Mouse (Mus musculus) CH12.LX (cell line): ENCODE data around the gene Drap1. TPM values are rescaled to one million over a fixed set of nuclear protein-coding genes. Genes with fewer than 3 reads are reported as not detected.

Source experiments
- DNase-seq: peaks from one replicate; pipeline ENCODE4 v3.0.0-alpha.2; 2013; ENCODE audit errors: extremely low read depth
- H3K27ac ChIP-seq: 2 replicates; pipeline ENCODE4 v1.5.1; 2012; ENCODE audit warnings: low read depth, mild to moderate bottlenecking, control low read depth, moderate library complexity; ENCODE audit not compliant: insufficient read depth
- H3K27me3 ChIP-seq: replicated peaks from 2 replicates; pipeline ENCODE3; 2012; ENCODE audit warnings: inconsistent platforms
- H3K36me3 ChIP-seq, 2 experiments: replicated peaks in 1 of 2; 2 replicates each; pipeline versions ENCODE3 to v1.6.1; 2012; ENCODE audit warnings: inconsistent platforms in 1 of 2, low read length in 1 of 2, mild to moderate bottlenecking in 1 of 2, mixed read lengths in 1 of 2, moderate library complexity in 1 of 2; ENCODE audit not compliant: control insufficient read depth in 1 of 2, insufficient read depth in 1 of 2
- H3K4me1 ChIP-seq, 2 experiments: 2 replicates each; pipeline ENCODE4 v1.6.1; 2012; ENCODE audit warnings: inconsistent platforms in 1 of 2, moderate library complexity in 1 of 2; ENCODE audit not compliant: insufficient read depth in 2 of 2, control insufficient read depth in 1 of 2
- H3K4me2 ChIP-seq: 2 replicates; pipeline ENCODE4 v1.6.1; 2012; ENCODE audit warnings: low read depth, mild to moderate bottlenecking, control low read depth; ENCODE audit not compliant: poor library complexity, insufficient read depth, severe bottlenecking
- H3K4me3 ChIP-seq, 3 experiments: fragments of 150-350 bp in 1 of 3; sonication (generic) in 1 of 3; replicated peaks in 1 of 3; 2 replicates each; pipeline versions ENCODE3 to v1.5.1; 2011 to 2012; ENCODE audit warnings: low read depth in 2 of 3, low read length in 2 of 3, mild to moderate bottlenecking in 2 of 3, moderate library complexity in 2 of 3, control low read depth in 1 of 3, improper control_type of control experiment in 1 of 3, inconsistent platforms in 1 of 3, mixed read lengths in 1 of 3; ENCODE audit not compliant: poor library complexity in 1 of 3
- H3K79me2 ChIP-seq: replicated peaks from 2 replicates; pipeline ENCODE4 v1.6.1; 2012; ENCODE audit warnings: mild to moderate bottlenecking, moderate library complexity; ENCODE audit not compliant: control insufficient read depth, poor library complexity, insufficient read depth, severe bottlenecking; ENCODE audit errors: extremely low read depth
- H3K9ac ChIP-seq: 2 replicates; pipeline ENCODE4 v1.6.1; 2012; ENCODE audit warnings: low read depth, mild to moderate bottlenecking, control low read depth, moderate library complexity; ENCODE audit not compliant: insufficient read depth
- H3K9me3 ChIP-seq: replicated peaks from 2 replicates; pipeline ENCODE3; 2012; ENCODE audit warnings: low read length, inconsistent platforms, mixed read lengths
- CHD1 ChIP-seq: IDR thresholded peaks from 2 replicates; pipeline ENCODE4 v1.6.1; 2012; ENCODE audit warnings: low read depth, low read length, improper control_type of control experiment, inconsistent platforms
- E2F4 ChIP-seq: IDR thresholded peaks from 2 replicates; pipeline ENCODE4 v1.6.1; 2011; ENCODE audit warnings: low read depth, low read length, improper control_type of control experiment; ENCODE audit not compliant: insufficient replicate concordance
- ELF1 ChIP-seq: IDR thresholded peaks from 2 replicates; pipeline ENCODE4 v1.6.1; 2014; ENCODE audit warnings: low read depth, mild to moderate bottlenecking, inconsistent platforms, low read length, improper control_type of control experiment
- EP300 ChIP-seq: IDR thresholded peaks from 2 replicates; pipeline ENCODE4 v1.6.1; 2011; ENCODE audit warnings: low read length, improper control_type of control experiment
- IRF4 ChIP-seq: IDR thresholded peaks from 2 replicates; pipeline ENCODE4 v1.6.1; 2014; ENCODE audit warnings: low read depth, mild to moderate bottlenecking, inconsistent platforms, low read length, improper control_type of control experiment
- JUN ChIP-seq: IDR thresholded peaks from 2 replicates; pipeline ENCODE4 v1.6.1; 2011; ENCODE audit warnings: low read depth, mild to moderate bottlenecking, low read length, improper control_type of control experiment, moderate library complexity; ENCODE audit not compliant: insufficient read depth
- KAT2A ChIP-seq: IDR thresholded peaks from 2 replicates; pipeline ENCODE4 v1.6.1; 2012; ENCODE audit warnings: low read length, improper control_type of control experiment, inconsistent platforms; ENCODE audit not compliant: insufficient replicate concordance
- MAFK ChIP-seq: IDR thresholded peaks from 2 replicates; pipeline ENCODE4 v1.6.1; 2011; ENCODE audit warnings: low read length, improper control_type of control experiment; ENCODE audit not compliant: insufficient replicate concordance
- MAZ ChIP-seq: IDR thresholded peaks from 2 replicates; pipeline ENCODE4 v1.6.1; 2012; ENCODE audit warnings: low read depth, mild to moderate bottlenecking, inconsistent platforms, low read length, improper control_type of control experiment, moderate library complexity
- MXI1 ChIP-seq: IDR thresholded peaks from 2 replicates; pipeline ENCODE4 v1.6.1; 2011; ENCODE audit warnings: mild to moderate bottlenecking, low read depth, low read length, improper control_type of control experiment
- MYC ChIP-seq: IDR thresholded peaks from 2 replicates; pipeline ENCODE4 v1.6.1; 2011; ENCODE audit warnings: low read depth, mild to moderate bottlenecking, improper control_type of control experiment, low read length
- NRF1 ChIP-seq: IDR thresholded peaks from 2 replicates; pipeline ENCODE4 v1.6.1; 2014; ENCODE audit warnings: low read depth, mild to moderate bottlenecking, inconsistent platforms, low read length, improper control_type of control experiment, moderate library complexity
- PAX5 ChIP-seq: IDR thresholded peaks from 2 replicates; pipeline ENCODE4 v1.6.1; 2012; ENCODE audit warnings: low read length, inconsistent platforms, mixed read lengths
- POLR2AphosphoS2 ChIP-seq: IDR thresholded peaks from 2 replicates; pipeline ENCODE4 v1.6.1; 2011; ENCODE audit warnings: low read depth, low read length, improper control_type of control experiment
- UBTF ChIP-seq: IDR thresholded peaks from 2 replicates; pipeline ENCODE4 v1.6.1; 2012; ENCODE audit warnings: low read depth, mild to moderate bottlenecking, inconsistent platforms, low read length, improper control_type of control experiment, moderate library complexity
- ZC3H11A ChIP-seq: IDR thresholded peaks from 2 replicates; pipeline ENCODE4 v1.6.1; 2012; ENCODE audit warnings: low read depth, mild to moderate bottlenecking, inconsistent platforms, low read length, improper control_type of control experiment
- dilution Hi-C: fragments of 300-500 bp; cut with MboI; formaldehyde crosslinking; loops from 2 replicates; pipeline ENCODE4 v1.14.3; 2020; ENCODE audit warnings: low sequenced_read_pairs; ENCODE audit not compliant: extremely low pct_unique_long_range_greater_than_20kb, extremely low pct_ligation_motif_present
- in situ Hi-C: fragments of 300-500 bp; cut with MboI; formaldehyde crosslinking; loops from 3 replicates; pipeline ENCODE4 v1.14.3; 2019; ENCODE audit warnings: low sequenced_read_pairs, low pct_ligation_motif_present, low pct_unique_long_range_greater_than_20kb, mixed read lengths
- polyA plus RNA-seq: library from polyadenylated mRNA; unstranded; fragments of >175 nt; gene quantifications from 2 replicates; pipeline ENCODE4 v1.2.1, GENCODE M21; 2012; ENCODE audit warnings: low read depth; ENCODE audit not compliant: insufficient read length
- total RNA-seq, 2 experiments: library from RNA; depleted of rRNA; stranded (reverse); fragments of 300-350 nt in 1 of 2; fragments of >200 nt in 1 of 2; gene quantifications; 2 replicates each; pipeline ENCODE4 v1.2.3; 2012 to 2014

Drap1 gene
- total and polyA plus RNA-seq, 3 experiments = 73.3 to 180 (median 143) TPM

- Histone ChIP-seq H3K4me2 (no peak overlapping the region), H3K79me2 (no peaks in the 10 kb centered on the region), H3K27ac (no peak overlapping the region), H3K4me1 (peaks cover 9 to 20% of the 10 kb centered on the region in 2 experiments), H3K36me3 (no peaks in the 10 kb centered on the region), H3K4me3 (no peak overlapping the region), H3K27me3 (peaks cover 50% of the 10 kb centered on the region), H3K9ac (no peak overlapping the region), H3K9me3 (peaks cover 11% of the 10 kb centered on the region)
- no peak for DNase-seq
- in situ Hi-C loops (no loop called here), dilution Hi-C loops (no loop called here)
- TF ChIP-seq ZC3H11A (no peak), PAX5 (no peak), KAT2A (no peak), IRF4 (no peak), POLR2AphosphoS2 (no peak), E2F4 (no peak), EP300 (no peak), UBTF (no peak), CHD1 (no peak), MYC (no peak), MAFK (no peak), ELF1 (no peak)
These were observed 19.7 kb upstream of the Drap1 start for GRCm38 (mm10) chr19:5444371-5444908.

GRCm38 (mm10) chr19:5433951-5434350, 9.2 kb upstream of the Drap1 start:
- TF ChIP-seq JUN (no peak), MXI1 (no peak), NRF1 (no peak), MAZ (no peak)
- Histone ChIP-seq H3K9me3 (no peaks in the 10 kb centered on the region), H3K4me3 (no peak overlapping the region), H3K79me2 (no peaks in the 10 kb centered on the region), H3K4me1 (peaks cover 16 to 38% of the 10 kb centered on the region in 2 experiments), H3K9ac (no peak overlapping the region), H3K27me3 (peaks cover 23% of the 10 kb centered on the region), H3K4me2 (no peak overlapping the region), H3K27ac (no peak overlapping the region), H3K36me3 (peaks cover 0 to 1% of the 10 kb centered on the region in 2 experiments)
- dilution Hi-C loops = no loop called here
- no peak for DNase-seq
- in situ Hi-C loops = no loop called here
